ENCODE assay signal across 15 mouse cellular contexts in genomic region chr15:103378665-103379356, GRCm38 (mm10). TPM values are rescaled to one million over a fixed set of nuclear protein-coding genes. Genes with fewer than 3 reads are reported as not detected.
DNase-seq lines count a peak whose midpoint lies in the region; ATAC-seq lines count a peak whose summit lies in the region.
"Had no signal": no experiment of that assay in that cellular context is flagged by ENCODE, and none has a peak within 500 bp of the region (broad histone marks: within the 10 kb centered on the region; RNA-seq: fewer than 3 reads in every experiment).

No protein-coding gene starts in this region.

- WGBS in heart, embryonic 11.5 days (ENCODE audit: insufficient replicate concordance), result 35% methylated on average over 3 of the region's 3 CpGs
- WGBS in embryonic facial prominence, embryonic 15.5 days, result 47% methylated on average over 3 of the region's 3 CpGs
- WGBS in limb, embryonic 12.5 days, result 57% methylated on average over 3 of the region's 3 CpGs
- WGBS in forebrain, embryonic 12.5 days, result 56% methylated on average over 3 of the region's 3 CpGs

- peak overlapping the region; percentile 50; the same call in 1 of the 2 replicates for H3K27ac ChIP-seq in heart, embryonic 11.5 days (ENCODE audit: low read depth, low read length)
- H3K27ac ChIP-seq in embryonic facial prominence, embryonic 15.5 days (replicated peaks), result no peak overlapping the region
- peak overlapping the region; percentile 37; the same call in 1 of the 2 replicates for H3K27ac ChIP-seq in limb, embryonic 12.5 days
- H3K27ac ChIP-seq in forebrain, embryonic 12.5 days, result no peak overlapping the region
- H3K27ac ChIP-seq: hindbrain, embryonic 15.5 days had no signal

- H3K36me3 ChIP-seq in heart, embryonic 11.5 days (ENCODE audit: control insufficient read depth, insufficient read depth, low read length), result no peaks in the 10 kb centered on the region
- no peaks in the 10 kb centered on the region for H3K36me3 ChIP-seq in embryonic facial prominence, embryonic 15.5 days
- H3K36me3 ChIP-seq in limb, embryonic 12.5 days, result no peaks in the 10 kb centered on the region
- no peaks in the 10 kb centered on the region for H3K36me3 ChIP-seq in forebrain, embryonic 12.5 days (replicated peaks)
- H3K36me3 ChIP-seq: hindbrain, embryonic 15.5 days had no signal

- H3K4me3 ChIP-seq in heart, embryonic 11.5 days (ENCODE audit: low read depth, low read length), result no peak overlapping the region
- H3K4me3 ChIP-seq in embryonic facial prominence, embryonic 15.5 days (replicated peaks), result no peak overlapping the region
- H3K4me3 ChIP-seq in limb, embryonic 12.5 days (replicated peaks), result no peak overlapping the region
- no peak overlapping the region for H3K4me3 ChIP-seq in forebrain, embryonic 12.5 days (replicated peaks)
- H3K4me3 ChIP-seq: hindbrain, embryonic 15.5 days had no signal

- H3K9ac ChIP-seq in heart, embryonic 11.5 days (ENCODE audit: low read depth, low read length), result no peak overlapping the region
- no peak overlapping the region for H3K9ac ChIP-seq in embryonic facial prominence, embryonic 15.5 days
- no peak overlapping the region for H3K9ac ChIP-seq in limb, embryonic 12.5 days (replicated peaks)
- no peak overlapping the region for H3K9ac ChIP-seq in forebrain, embryonic 12.5 days
- H3K9ac ChIP-seq: hindbrain, embryonic 15.5 days had no signal

- peak overlapping the region; percentile 2 for H3K4me2 ChIP-seq in heart, embryonic 11.5 days
- H3K4me2 ChIP-seq in embryonic facial prominence, embryonic 15.5 days (replicated peaks), result no peak overlapping the region
- H3K4me2 ChIP-seq in limb, embryonic 12.5 days, result no peak overlapping the region
- H3K4me2 ChIP-seq in forebrain, embryonic 12.5 days, result no peak overlapping the region
- H3K4me2 ChIP-seq: hindbrain, embryonic 15.5 days had no signal

- H3K4me1 ChIP-seq in heart, embryonic 11.5 days (ENCODE audit: control insufficient read depth, insufficient read depth, low read length), result peaks cover 29% of the 10 kb centered on the region
- peaks cover 18% of the 10 kb centered on the region for H3K4me1 ChIP-seq in embryonic facial prominence, embryonic 15.5 days
- H3K4me1 ChIP-seq in limb, embryonic 12.5 days (replicated peaks), result peaks cover 40% of the 10 kb centered on the region
- H3K4me1 ChIP-seq in forebrain, embryonic 12.5 days, result no peaks in the 10 kb centered on the region; the same call in none of the 2 replicates

- ATAC-seq in heart, embryonic 11.5 days (replicated peaks; ENCODE audit: insufficient number of reproducible peaks, low FRiP score, low TSS enrichment), result 0 out of 2 replicates have a peak, but pooled peaks have one; percentile 32
- peak; percentile 41; the same call in 1 of the 2 replicates for ATAC-seq in embryonic facial prominence, embryonic 15.5 days (ENCODE audit: insufficient number of reproducible peaks, low FRiP score, low TSS enrichment, low read depth)
- ATAC-seq in limb, embryonic 12.5 days (ENCODE audit: insufficient number of reproducible peaks, insufficient read depth, low FRiP score, low TSS enrichment, low read depth), result peak; percentile 40; the same call in 1 of the 2 replicates
- ATAC-seq in frontal cortex, adult (ENCODE audit: low TSS enrichment), result no peak
- ATAC-seq in forebrain, embryonic 12.5 days (ENCODE audit: low FRiP score), result no peak

- intact Hi-C loops in heart, postnatal 25 days (cut with DNase I), result no loop called here

- no peak for DNase-seq in heart, postnatal 25 days (ENCODE audit: low spot score)
- peak; percentile 36 for DNase-seq in 3T3-L1 (ENCODE audit: low read depth, low spot score)
- no peak for DNase-seq in ovary, postnatal 14 days (ENCODE audit: low spot score)
- DNase-seq: cerebellum, adult 9-10 months; gastrocnemius, postnatal 14 days; lung, adult 2 months; thymus, postnatal 14 days had no signal

- H3K9me3 ChIP-seq in heart, embryonic 11.5 days (replicated peaks; ENCODE audit: control insufficient read depth, low read length), result no peaks in the 10 kb centered on the region
- no peaks in the 10 kb centered on the region for H3K9me3 ChIP-seq in embryonic facial prominence, embryonic 15.5 days (replicated peaks)
- H3K9me3 ChIP-seq in limb, embryonic 12.5 days, result no peaks in the 10 kb centered on the region
- no peaks in the 10 kb centered on the region for H3K9me3 ChIP-seq in forebrain, embryonic 12.5 days
- H3K9me3 ChIP-seq: hindbrain, embryonic 15.5 days had no signal

- H3K27me3 ChIP-seq in heart, embryonic 11.5 days (ENCODE audit: control insufficient read depth, insufficient read depth, low read length), result no peaks in the 10 kb centered on the region
- no peaks in the 10 kb centered on the region; the same call in 1 of the 2 replicates for H3K27me3 ChIP-seq in embryonic facial prominence, embryonic 15.5 days
- no peaks in the 10 kb centered on the region for H3K27me3 ChIP-seq in limb, embryonic 12.5 days
- H3K27me3 ChIP-seq in forebrain, embryonic 12.5 days, result no peaks in the 10 kb centered on the region
- H3K27me3 ChIP-seq: hindbrain, embryonic 15.5 days had no signal

RNA-seq across cellular contexts. Expression of gene Itga5, which starts 12.2 kb away (rescaled TPM):
- 66.4 and 82.7 TPM in 2 replicates for polyA plus RNA-seq in heart, embryonic 11.5 days (2014; fragmentation: Nextera tagmentation; extraction: Ambion mirVana)
- 10 to 100 TPM; 48.1 to 48.2 TPM for total RNA-seq in heart, postnatal 25 days (2021)
- 51.2 and 52.2 TPM in 2 replicates for polyA plus RNA-seq in embryonic facial prominence, embryonic 15.5 days (2015; fragmentation: Nextera tagmentation; extraction: Ambion mirVana)
- polyA plus RNA-seq in limb, embryonic 12.5 days (2016; fragmentation: Nextera tagmentation; extraction: Ambion mirVana), result 45.1 and 50.5 TPM in 2 replicates
- polyA plus RNA-seq in forebrain, embryonic 12.5 days (2016; fragmentation: Nextera tagmentation; extraction: Ambion mirVana), result 16.8 and 17.3 TPM in 2 replicates

RNA-seq across cellular contexts. Expression of gene Zfp385a, which starts 38.9 kb away (rescaled TPM):
- polyA plus RNA-seq in heart, embryonic 11.5 days (2014; fragmentation: Nextera tagmentation; extraction: Ambion mirVana), result 10.2 and 11.6 TPM in 2 replicates
- 10 to 100 TPM; 12.5 to 13.7 TPM for total RNA-seq in heart, postnatal 25 days (2021)
- polyA plus RNA-seq in embryonic facial prominence, embryonic 15.5 days (2015; fragmentation: Nextera tagmentation; extraction: Ambion mirVana), result 16.1 and 18.9 TPM in 2 replicates
- 11.2 and 13.3 TPM in 2 replicates for polyA plus RNA-seq in limb, embryonic 12.5 days (2016; fragmentation: Nextera tagmentation; extraction: Ambion mirVana)
- 16.1 and 16.8 TPM in 2 replicates for polyA plus RNA-seq in forebrain, embryonic 12.5 days (2016; fragmentation: Nextera tagmentation; extraction: Ambion mirVana)

RNA-seq across cellular contexts. Expression of gene Gtsf1, which starts 51.5 kb away (rescaled TPM):
- 38.0 and 38.5 TPM in 2 replicates for polyA plus RNA-seq in heart, embryonic 11.5 days (2014; fragmentation: Nextera tagmentation; extraction: Ambion mirVana)
- total RNA-seq in heart, postnatal 25 days (2021), result not detected
- not detected in 2 replicates for polyA plus RNA-seq in embryonic facial prominence, embryonic 15.5 days (2015; fragmentation: Nextera tagmentation; extraction: Ambion mirVana)
- polyA plus RNA-seq in limb, embryonic 12.5 days (2016; fragmentation: Nextera tagmentation; extraction: Ambion mirVana), result not detected in 2 replicates
- not detected in 2 replicates for polyA plus RNA-seq in forebrain, embryonic 12.5 days (2016; fragmentation: Nextera tagmentation; extraction: Ambion mirVana)
- total RNA-seq: gastrocnemius, postnatal 14 days; left cerebral cortex, postnatal 10 days; monocyte, adult 5-6 weeks had no signal
- polyA plus RNA-seq: hindbrain, embryonic 15.5 days; lung, adult 2 months had no signal

Comparison
In these comparisons a context has a peak if more than half of its experiments do, and no peak if none do; other contexts are left out.
1. ATAC-seq: peak in heart, embryonic 11.5 days (single experiment), embryonic facial prominence, embryonic 15.5 days (single experiment) and limb, embryonic 12.5 days (single experiment); none in frontal cortex, adult (single experiment) and forebrain, embryonic 12.5 days (single experiment).
2. H3K27ac ChIP-seq: peak in heart, embryonic 11.5 days (single experiment) and limb, embryonic 12.5 days (single experiment); none in embryonic facial prominence, embryonic 15.5 days (single experiment) and forebrain, embryonic 12.5 days (single experiment).
3. RNA of gene Gtsf1, which starts 51.5 kb away (polyA plus RNA-seq): 38.0 to 38.5 TPM in heart, embryonic 11.5 days; not detected in embryonic facial prominence, embryonic 15.5 days, not detected in limb, embryonic 12.5 days and not detected in forebrain, embryonic 12.5 days; every median in the first group is over 10 times any median in the second.